Comparison of ENCODE assay signal across 11 mouse cellular contexts in genomic region chr12:82189076-82189675, GRCm38 (mm10). TPM values are rescaled to one million over a fixed set of nuclear protein-coding genes. Genes with fewer than 3 reads are reported as not detected.
A peak's percentile ranks its signal among the peaks of the same experiment; 100 is the strongest.
DNase-seq lines count a peak whose midpoint lies in the region; ATAC-seq and TF ChIP-seq lines count a peak whose summit lies in the region.
"Had no signal": no experiment of that assay in that cellular context is flagged by ENCODE, and none has a peak within 500 bp of the region (broad histone marks: within the 10 kb centered on the region; RNA-seq: fewer than 3 reads in every experiment).

No protein-coding gene starts in this region.

- WGBS in heart, embryonic 10.5 days: 36% methylated on average over 6 of the region's 6 CpGs
- 12% methylated on average over 6 of the region's 6 CpGs for WGBS in lung, postnatal 0 days
- 23% methylated on average over 6 of the region's 6 CpGs for WGBS in limb, embryonic 10.5 days
- 56% methylated on average over 6 of the region's 6 CpGs for WGBS in midbrain, embryonic 14.5 days
- WGBS in forebrain, embryonic 11.5 days: 39% methylated on average over 6 of the region's 6 CpGs

- peak; percentile 43; the same call in 1 of the 2 replicates for ATAC-seq in lung, postnatal 0 days
- no peak for ATAC-seq in midbrain, embryonic 14.5 days (ENCODE audit: low FRiP score, low TSS enrichment)
- no peak for ATAC-seq in forebrain, embryonic 11.5 days (replicated peaks; ENCODE audit: low FRiP score)
- ATAC-seq: hindbrain, postnatal 0 days had no signal

- H3K27me3 ChIP-seq in heart, embryonic 10.5 days (ENCODE audit: insufficient read depth, poor library complexity, severe bottlenecking): no peaks in the 10 kb centered on the region
- H3K27me3 ChIP-seq in lung, postnatal 0 days (replicated peaks; ENCODE audit: insufficient read depth, low read length): no peaks in the 10 kb centered on the region
- no peaks in the 10 kb centered on the region for H3K27me3 ChIP-seq in limb, embryonic 10.5 days (ENCODE audit: low read depth, poor library complexity, severe bottlenecking)
- no peaks in the 10 kb centered on the region for H3K27me3 ChIP-seq in midbrain, embryonic 14.5 days (ENCODE audit: control insufficient read depth, insufficient read depth, low read length)
- no peaks in the 10 kb centered on the region for H3K27me3 ChIP-seq in forebrain, embryonic 11.5 days (ENCODE audit: control insufficient read depth, insufficient read depth, low read length)

- no peaks in the 10 kb centered on the region for H3K9me3 ChIP-seq in heart, embryonic 10.5 days
- no peaks in the 10 kb centered on the region for H3K9me3 ChIP-seq in lung, postnatal 0 days (ENCODE audit: low read length)
- no peaks in the 10 kb centered on the region for H3K9me3 ChIP-seq in limb, embryonic 10.5 days (replicated peaks)
- no peaks in the 10 kb centered on the region for H3K9me3 ChIP-seq in midbrain, embryonic 14.5 days (ENCODE audit: control insufficient read depth, low read length)
- no peaks in the 10 kb centered on the region for H3K9me3 ChIP-seq in forebrain, embryonic 11.5 days (ENCODE audit: control insufficient read depth, low read length)

- no peak for TF ChIP-seq CTCF in lung, postnatal 0 days (IDR thresholded peaks at IDR 0.05)

- no peak overlapping the region for H3K4me2 ChIP-seq in lung, postnatal 0 days (replicated peaks; ENCODE audit: low read depth, low read length)
- no peak overlapping the region for H3K4me2 ChIP-seq in midbrain, embryonic 14.5 days (ENCODE audit: low read length)
- no peak overlapping the region for H3K4me2 ChIP-seq in forebrain, embryonic 11.5 days (ENCODE audit: low read depth, low read length, severe bottlenecking)

- DNase-seq in heart, embryonic 10.5 days (ENCODE audit: low spot score): peak; percentile 64
- no peak for DNase-seq in heart, adult 9 months (ENCODE audit: low spot score in 2 of 2)
- DNase-seq in lung, postnatal 0 days (ENCODE audit: low spot score): no peak
- no peak for DNase-seq in lung, postnatal 14 days
- no peak for DNase-seq in limb, embryonic 10.5 days (ENCODE audit: low spot score)
- DNase-seq in midbrain, embryonic 14.5 days: no peak
- no peak for DNase-seq in forebrain, embryonic 11.5 days (ENCODE audit: low spot score)
- DNase-seq in urinary bladder, postnatal 10 days (ENCODE audit: low spot score): no peak
- DNase-seq: adrenal gland, adult 8-10 months; cerebellum, postnatal 10 days had no signal

- H3K4me3 ChIP-seq in heart, embryonic 10.5 days: no peak overlapping the region
- H3K4me3 ChIP-seq in lung, postnatal 0 days (ENCODE audit: low read depth, low read length): no peak overlapping the region
- H3K4me3 ChIP-seq in limb, embryonic 10.5 days: no peak overlapping the region
- no peak overlapping the region for H3K4me3 ChIP-seq in midbrain, embryonic 14.5 days (replicated peaks; ENCODE audit: low read depth, low read length)
- H3K4me3 ChIP-seq in forebrain, embryonic 11.5 days (ENCODE audit: low read depth, low read length): no peak overlapping the region

- TF ChIP-seq EP300 in lung, postnatal 0 days (IDR thresholded peaks at IDR 0.05): no peak

- no peak overlapping the region for H3K27ac ChIP-seq in heart, embryonic 10.5 days
- H3K27ac ChIP-seq in lung, postnatal 0 days (ENCODE audit: low read length): peak overlapping the region; percentile 48; the same call in 1 of the 2 replicates
- peak overlapping the region; percentile 72 for H3K27ac ChIP-seq in limb, embryonic 10.5 days
- H3K27ac ChIP-seq in midbrain, embryonic 14.5 days (replicated peaks; ENCODE audit: low read depth, low read length): no peak overlapping the region
- H3K27ac ChIP-seq in forebrain, embryonic 11.5 days (ENCODE audit: low read depth, low read length): no peak overlapping the region
- H3K27ac ChIP-seq: hindbrain, postnatal 0 days had no signal

- no peaks in the 10 kb centered on the region for H3K36me3 ChIP-seq in heart, embryonic 10.5 days
- no peaks in the 10 kb centered on the region for H3K36me3 ChIP-seq in lung, postnatal 0 days (ENCODE audit: insufficient read depth, low read length)
- H3K36me3 ChIP-seq in limb, embryonic 10.5 days: no peaks in the 10 kb centered on the region; the same call in 1 of the 2 replicates
- H3K36me3 ChIP-seq in midbrain, embryonic 14.5 days (ENCODE audit: control insufficient read depth, insufficient read depth, low read length): no peaks in the 10 kb centered on the region
- H3K36me3 ChIP-seq in forebrain, embryonic 11.5 days (ENCODE audit: control insufficient read depth, insufficient read depth, low read length): no peaks in the 10 kb centered on the region

- peaks cover 76% of the 10 kb centered on the region for H3K4me1 ChIP-seq in heart, embryonic 10.5 days
- H3K4me1 ChIP-seq in lung, postnatal 0 days (ENCODE audit: insufficient read depth, low read depth, low read length): peaks cover 29% of the 10 kb centered on the region; the same call in 1 of the 2 replicates
- peaks cover 56% of the 10 kb centered on the region for H3K4me1 ChIP-seq in limb, embryonic 10.5 days
- H3K4me1 ChIP-seq in midbrain, embryonic 14.5 days (ENCODE audit: control insufficient read depth, insufficient read depth, low read length): no peaks in the 10 kb centered on the region
- peaks cover 16% of the 10 kb centered on the region for H3K4me1 ChIP-seq in forebrain, embryonic 11.5 days (replicated peaks; ENCODE audit: control insufficient read depth, insufficient read depth, low read length)

- H3K9ac ChIP-seq in lung, postnatal 0 days (replicated peaks; ENCODE audit: low read depth): no peak overlapping the region
- no peak overlapping the region for H3K9ac ChIP-seq in midbrain, embryonic 14.5 days (replicated peaks; ENCODE audit: low read length)
- H3K9ac ChIP-seq in forebrain, embryonic 11.5 days (ENCODE audit: low read length): no peak overlapping the region

RNA-seq across cellular contexts. Expression of gene Sipa1l1, which starts 20.1 kb away (rescaled TPM):
- polyA plus RNA-seq in heart, embryonic 10.5 days (2016; fragmentation: Nextera tagmentation; extraction: Ambion mirVana): 35.2 and 37.0 TPM in 2 replicates
- 10.2 and 11.7 TPM in 2 replicates for polyA plus RNA-seq in lung, postnatal 0 days (2015; fragmentation: Nextera tagmentation; extraction: Ambion mirVana)
- polyA plus RNA-seq in limb, embryonic 10.5 days (2016; fragmentation: Nextera tagmentation; extraction: Ambion mirVana): 28.3 and 37.0 TPM in 2 replicates
- polyA plus RNA-seq in midbrain, embryonic 14.5 days (2014; fragmentation: Nextera tagmentation; extraction: Ambion mirVana): 11.1 and 14.5 TPM in 2 replicates
- 43.2 and 48.5 TPM in 2 replicates for polyA plus RNA-seq in forebrain, embryonic 11.5 days (2014; fragmentation: Nextera tagmentation; extraction: Ambion mirVana)

Comparison
In these comparisons a context has a peak if more than half of its experiments do, and no peak if none do; other contexts are left out.
1. H3K27ac ChIP-seq: peak in lung, postnatal 0 days (single experiment) and limb, embryonic 10.5 days (single experiment); none in heart, embryonic 10.5 days (single experiment), midbrain, embryonic 14.5 days (single experiment) and forebrain, embryonic 11.5 days (single experiment).